Mouse (Mus musculus) macrophage (primary cell): Measurements from ENCODE around the gene Hexim2. TPM values are rescaled to one million over a fixed set of nuclear protein-coding genes. Genes with fewer than 3 reads are reported as not detected.

Experiments used
- H3K27ac ChIP-seq: fragments of 350-480 bp; formaldehyde crosslinking; 2 replicates; pipeline ENCODE4 v1.9.0; 2021
- H3K36me3 ChIP-seq: fragments of 350-480 bp; formaldehyde crosslinking; 2 replicates; pipeline ENCODE4 v1.9.0; 2021; ENCODE audit errors: inconsistent target
- H3K4me3 ChIP-seq: fragments of 350-480 bp; formaldehyde crosslinking; 2 replicates; pipeline ENCODE4 v1.9.0; 2021; ENCODE audit errors: inconsistent target
- H3K79me2 ChIP-seq: fragments of 350-480 bp; formaldehyde crosslinking; 2 replicates; pipeline ENCODE4 v1.9.0; 2021; ENCODE audit errors: inconsistent target
- WGBS: methylation state at CpG from one replicate; pipeline ENCODE4 v1.1.7; 2026; ENCODE audit warnings: inconsistent platforms; ENCODE audit not compliant: missing documents; 5-methylcytosine and 5-hydroxymethylcytosine counted together
- polyA plus RNA-seq: library from polyadenylated mRNA; stranded (reverse); fragments of 250-400 nt; gene quantifications from 3 replicates; pipeline ENCODE4 v1.2.4, GENCODE M21; 2018; ENCODE audit warnings: inconsistent platforms

Gene Hexim2
- polyA plus RNA-seq, 1 experiment from 2014 or later, result 0.98 TPM

DNA sequence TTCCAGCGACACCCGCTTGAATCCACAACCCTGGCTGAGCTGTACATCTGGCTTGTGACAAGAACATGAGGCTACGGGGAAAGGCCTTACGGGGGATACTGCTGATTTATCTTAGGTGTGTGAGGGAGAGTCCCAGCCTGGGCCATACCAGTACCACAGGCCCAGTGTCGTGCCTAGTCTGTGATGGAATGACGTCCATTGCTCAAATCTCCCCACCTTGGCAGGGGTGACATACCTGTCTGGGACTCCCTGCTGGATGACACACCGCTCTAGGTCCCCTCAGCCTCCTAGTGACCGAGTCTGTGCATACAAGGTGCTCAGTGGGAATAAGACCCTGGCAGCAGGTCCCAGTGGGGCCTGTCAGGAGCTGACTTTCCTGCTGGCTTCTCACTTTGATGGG is 46.5 kb downstream of the Hexim2 start:
- Histone ChIP-seq H3K4me3 (no peak overlapping the region), H3K27ac (peak overlapping the region; percentile 77), H3K79me2 (peaks cover 93% of the 10 kb centered on the region), H3K36me3 (peaks cover 29% of the 10 kb centered on the region)
- 89% methylated on average over 8 of the region's 8 CpGs for WGBS

DNA sequence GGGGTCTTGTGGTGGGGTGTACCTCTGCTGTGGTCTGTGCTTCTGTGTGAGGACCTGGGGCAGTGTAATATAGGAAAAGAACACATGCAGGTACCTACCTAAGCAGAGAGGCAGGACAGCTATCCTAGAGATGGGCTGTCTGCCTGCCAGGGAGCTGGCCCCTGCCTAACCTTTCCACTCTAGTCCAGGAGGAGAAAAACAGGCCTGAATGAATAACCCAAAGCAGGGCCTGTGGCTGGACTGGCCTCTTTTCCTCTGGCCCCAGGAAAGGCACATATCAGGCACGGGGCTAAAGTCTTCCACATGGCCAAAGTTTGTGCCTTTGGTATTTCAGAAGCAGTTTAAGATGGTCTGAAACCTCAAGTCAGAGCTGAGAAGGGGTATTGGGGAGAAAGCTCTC is 48.2 kb downstream of the Hexim2 start:
- WGBS, result 94% methylated on average over 1 of the region's 1 CpGs
- Histone ChIP-seq H3K4me3 (no peak overlapping the region), H3K36me3 (peaks cover 32% of the 10 kb centered on the region), H3K27ac (no peak overlapping the region), H3K79me2 (peaks cover 76% of the 10 kb centered on the region)

DNA sequence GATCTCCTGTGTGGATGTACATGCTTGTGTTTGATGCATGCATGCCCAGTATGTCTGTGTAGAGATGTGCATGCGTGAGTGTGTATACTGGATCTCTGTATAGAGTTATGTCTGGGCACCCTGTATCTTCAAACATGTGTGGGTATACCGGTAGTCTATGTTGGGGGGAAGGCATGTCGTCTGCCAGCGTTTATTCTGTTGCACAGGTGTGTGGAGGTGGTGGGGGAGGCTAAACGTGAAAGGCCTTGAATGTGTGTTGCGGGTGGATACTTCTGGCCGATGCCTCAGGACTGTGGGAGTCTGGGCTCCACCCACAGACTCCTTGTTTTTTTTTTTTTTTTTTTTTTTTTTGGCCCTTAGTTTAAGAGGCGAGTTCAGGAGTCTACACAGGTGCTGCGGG is 49.1 kb downstream of the Hexim2 start:
- H3K79me2 ChIP-seq, result peaks cover 67% of the 10 kb centered on the region
- 91% methylated on average over 9 of the region's 9 CpGs for WGBS
- no peak overlapping the region for H3K27ac ChIP-seq

DNA sequence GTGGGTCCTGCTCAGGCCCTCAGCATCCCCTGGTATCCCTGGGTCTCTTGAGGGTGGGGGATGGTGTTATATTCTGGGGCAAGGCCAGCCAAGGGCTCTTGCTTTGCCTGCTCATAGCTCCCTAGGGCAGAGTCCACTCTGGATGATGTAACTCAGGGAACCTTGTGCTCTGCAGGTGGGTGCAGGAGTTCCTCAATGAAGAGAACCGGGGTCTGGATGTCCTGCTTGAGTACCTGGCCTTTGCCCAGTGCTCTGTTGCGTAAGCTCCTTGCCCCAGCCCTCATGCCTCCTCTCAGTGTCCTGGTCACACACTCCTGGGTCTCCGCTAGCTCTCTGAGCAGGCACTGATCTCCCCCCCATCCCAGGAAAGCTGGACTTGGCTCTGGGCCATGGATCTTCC is 49.7 kb downstream of the Hexim2 start:
- no peak overlapping the region for H3K27ac ChIP-seq
- WGBS, result 76% methylated on average over 3 of the region's 3 CpGs
- no peak overlapping the region for H3K4me3 ChIP-seq
- H3K79me2 ChIP-seq, result peaks cover 61% of the 10 kb centered on the region
- peaks cover 47% of the 10 kb centered on the region for H3K36me3 ChIP-seq

More for the DNA sequence above, 49.1 kb downstream of the Hexim2 start:
- Histone ChIP-seq H3K36me3 (peaks cover 42% of the 10 kb centered on the region), H3K4me3 (no peak overlapping the region)

DNA sequence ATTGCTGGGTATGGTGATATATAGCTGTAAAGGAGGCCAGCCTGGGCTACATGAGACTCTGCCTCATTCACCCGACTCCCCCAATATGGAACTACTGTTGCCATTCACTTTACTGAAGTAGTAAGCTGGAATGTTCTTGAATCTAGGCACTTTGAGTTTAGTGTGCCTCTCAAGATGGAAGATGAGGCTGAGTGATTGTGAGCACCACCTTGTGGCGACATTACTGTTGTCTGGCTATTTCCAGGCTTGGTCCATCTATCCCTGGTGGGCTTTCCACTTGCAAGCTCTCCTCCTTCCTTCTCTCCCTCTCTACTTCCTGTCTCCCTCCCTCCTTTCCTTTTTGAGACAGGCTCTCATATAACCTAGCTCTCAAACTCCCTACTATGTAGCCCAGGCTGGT is 52.7 kb downstream of the Hexim2 start:
- peaks cover 31% of the 10 kb centered on the region for H3K79me2 ChIP-seq
- H3K4me3 ChIP-seq, result no peak overlapping the region
- no peak overlapping the region for H3K27ac ChIP-seq
- 70% methylated on average over 2 of the region's 2 CpGs for WGBS
- H3K36me3 ChIP-seq, result peaks cover 70% of the 10 kb centered on the region

Other genes starting within 250 kb of the Hexim2 start
- gene Fam187a, start 247.3 kb upstream of the Hexim2 start, polyA plus RNA-seq, result not detected in 3 replicates
- gene Gfap, start 231.5 kb upstream of the Hexim2 start, polyA plus RNA-seq, result not detected in 3 replicates
- 0.15 to 2.5 TPM (median 2.2 TPM) in 3 replicates for gene Kif18b, start 207.3 kb upstream of the Hexim2 start, polyA plus RNA-seq
- gene C1ql1, start 185.7 kb upstream of the Hexim2 start, polyA plus RNA-seq, result not detected in 3 replicates
- 58.0 to 93.5 TPM (median 59.5 TPM) in 3 replicates for gene Nmt1, start 104.2 kb upstream of the Hexim2 start, polyA plus RNA-seq
- 24.3 to 27.5 TPM (median 26.4 TPM) in 3 replicates for gene Dcakd, start 104.1 kb upstream of the Hexim2 start, polyA plus RNA-seq
- 0.07 to 0.21 TPM in 2 of 3 replicates, not detected in the other for gene Plcd3, start 30.8 kb upstream of the Hexim2 start, polyA plus RNA-seq
- 8.8 to 14.0 TPM (median 10.0 TPM) in 3 replicates for gene Acbd4, start 30.7 kb upstream of the Hexim2 start, polyA plus RNA-seq
- 18.5 to 31.2 TPM (median 23.4 TPM) in 3 replicates for gene Hexim1, start 16.2 kb upstream of the Hexim2 start, polyA plus RNA-seq
- gene Fmnl1, start 38.7 kb downstream of the Hexim2 start, polyA plus RNA-seq, result 29.0 to 47.4 TPM (median 29.5 TPM) in 3 replicates
- gene 1700023F06Rik, start 76.1 kb downstream of the Hexim2 start, polyA plus RNA-seq, result not detected in 3 replicates
- not detected in 3 replicates for gene Spata32, start 86.0 kb downstream of the Hexim2 start, polyA plus RNA-seq
- gene Map3k14, start 135.0 kb downstream of the Hexim2 start, polyA plus RNA-seq, result 9.0 to 14.1 TPM (median 9.9 TPM) in 3 replicates
- 3.7 to 16.2 TPM (median 6.5 TPM) in 3 replicates for gene Arhgap27, start 231.3 kb downstream of the Hexim2 start, polyA plus RNA-seq